Mouse (Mus musculus) midbrain, embryonic 16.5 days (tissue): ENCODE measurements around the gene Pinlyp. TPM values are rescaled to one million over a fixed set of nuclear protein-coding genes. Genes with fewer than 3 reads are reported as not detected.

Source experiments
- ATAC-seq: fragments of 200-750 bp; cut with Nextera tagmentation; 2 replicates; pipeline ENCODE4 v1.8.0; 2017; ENCODE audit warnings: moderate TSS enrichment
- H3K27ac ChIP-seq: fragments of 300-500 bp; sonication (generic); 2 replicates; pipeline ENCODE4 v1.5.1; 2014; ENCODE audit warnings: mild to moderate bottlenecking, low read length, mixed read lengths
- H3K27me3 ChIP-seq: fragments of 300-500 bp; sonication (generic); 2 replicates; pipeline ENCODE4 v1.6.1; 2014; ENCODE audit warnings: low read depth, low read length, mixed read lengths; ENCODE audit not compliant: control insufficient read depth, insufficient read depth
- H3K36me3 ChIP-seq: fragments of 300-500 bp; sonication (generic); 2 replicates; pipeline ENCODE4 v1.6.1; 2014; ENCODE audit warnings: mild to moderate bottlenecking, low read length, moderate library complexity, mixed read lengths; ENCODE audit not compliant: control insufficient read depth, insufficient read depth
- H3K4me1 ChIP-seq: fragments of 300-500 bp; sonication (generic); 2 replicates; pipeline ENCODE4 v1.6.1; 2014; ENCODE audit warnings: mild to moderate bottlenecking, low read length, mixed read lengths; ENCODE audit not compliant: control insufficient read depth, insufficient read depth
- H3K4me2 ChIP-seq: fragments of 300-500 bp; sonication (generic); 2 replicates; pipeline ENCODE4 v1.6.1; 2014; ENCODE audit warnings: mild to moderate bottlenecking, low read length, mixed read lengths
- H3K4me3 ChIP-seq: fragments of 300-500 bp; sonication (generic); 2 replicates; pipeline ENCODE4 v1.5.1; 2014; ENCODE audit warnings: low read depth, mild to moderate bottlenecking, low read length, moderate library complexity, mixed read lengths
- H3K9ac ChIP-seq: fragments of 300-500 bp; sonication (generic); 2 replicates; pipeline ENCODE4 v1.6.1; 2014; ENCODE audit warnings: low read depth, low read length, mixed read lengths
- H3K9me3 ChIP-seq: fragments of 300-500 bp; sonication (generic); replicated peaks from 2 replicates; pipeline ENCODE4 v1.6.1; 2014; ENCODE audit warnings: mild to moderate bottlenecking, low read length, mixed read lengths; ENCODE audit not compliant: control insufficient read depth, poor library complexity, severe bottlenecking
- WGBS: fragments of 180-500 bp; shearing (Covaris S2); extraction: QIAGEN DNeasy Blood & Tissue Kit; methylation state at CpG from one replicate; pipeline ENCODE4 v1.1.7; 2014; 5-methylcytosine and 5-hydroxymethylcytosine counted together
- polyA plus RNA-seq: library from polyadenylated mRNA; unstranded; fragments of >200 nt; fragmentation: Nextera tagmentation; extraction: Ambion mirVana; gene quantifications from 2 replicates; pipeline ENCODE4 v1.2.1, GENCODE M21; 2015

Pinlyp gene
- polyA plus RNA-seq, 1 experiment from 2014 or later: not detected

- Histone ChIP-seq H3K4me1 (peaks cover 40% of the 10 kb centered on the region), H3K27me3 (no peaks in the 10 kb centered on the region), H3K9ac (peak within 1 kb of the TSS; percentile 91), H3K27ac (peak within 1 kb of the TSS; percentile 99), H3K9me3 (no peaks in the 10 kb centered on the region), H3K4me3 (peak within 1 kb of the TSS; percentile 65), H3K4me2 (peak within 1 kb of the TSS; percentile 79), H3K36me3 (peaks cover 5% of the 10 kb centered on the region)
- peak; percentile 92 for ATAC-seq
- WGBS: under 1% methylated on average over 81 of the region's 84 CpGs
Measured at GRCm38 (mm10) chr7:24506838-24507725, 38.8 kb downstream of the Pinlyp start, which contains the start of gene Zfp428. Gene Zfp428, plus strand, starts transcription at chr7:24507006.

DNA sequence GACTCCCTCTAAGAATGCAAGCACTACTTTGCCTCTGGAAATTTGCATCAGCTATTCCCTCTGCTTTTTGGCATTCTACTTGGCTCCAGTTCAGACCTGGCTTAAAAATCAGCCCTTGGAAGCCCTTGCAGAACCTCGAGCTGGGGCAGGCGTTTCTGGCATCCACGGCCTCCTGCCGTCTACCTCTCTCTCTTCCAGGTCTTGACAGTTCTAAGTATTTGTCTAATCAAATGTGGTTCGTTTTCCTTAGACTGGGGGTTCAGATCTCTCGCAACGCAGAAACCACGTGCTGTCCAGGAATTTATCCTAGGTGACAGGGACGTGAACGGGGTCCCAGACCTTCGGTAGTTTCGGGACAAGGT is 39.5 kb downstream of the Pinlyp start:
- ATAC-seq: peak; percentile 12; the same call in 1 of the 2 replicates
- no peaks in the 10 kb centered on the region for H3K9me3 ChIP-seq
- peaks cover 9% of the 10 kb centered on the region for H3K36me3 ChIP-seq
- H3K4me2 ChIP-seq: peak overlapping the region; percentile 79
- H3K27me3 ChIP-seq: no peaks in the 10 kb centered on the region
- peak overlapping the region; percentile 91 for H3K9ac ChIP-seq
- under 1% methylated on average over 12 of the region's 12 CpGs for WGBS
- peak overlapping the region; percentile 99 for H3K27ac ChIP-seq
- H3K4me3 ChIP-seq: peak overlapping the region; percentile 65
- H3K4me1 ChIP-seq: peaks cover 37% of the 10 kb centered on the region

DNA sequence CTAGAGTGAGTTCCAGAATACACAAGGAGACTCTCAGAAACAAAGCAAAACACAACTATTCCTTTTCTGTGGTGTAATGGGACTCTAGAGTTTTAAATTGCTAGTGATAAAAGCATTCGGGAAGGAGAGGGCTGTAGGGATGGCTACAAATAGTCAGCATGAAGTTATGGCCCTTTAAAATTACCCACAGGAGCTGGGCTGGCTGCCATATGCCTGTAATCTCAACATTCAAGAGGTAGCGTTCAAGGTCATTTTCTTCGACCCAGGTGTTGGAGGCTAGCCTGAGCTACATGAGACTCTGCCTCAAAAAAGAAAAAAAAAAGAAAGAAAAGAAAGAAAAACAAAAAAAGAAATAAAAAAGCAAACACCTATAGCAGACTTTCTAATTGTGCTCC is 39.9 kb downstream of the Pinlyp start:
- H3K27me3 ChIP-seq: no peaks in the 10 kb centered on the region
- H3K4me1 ChIP-seq: peaks cover 37% of the 10 kb centered on the region
- H3K36me3 ChIP-seq: peaks cover 12% of the 10 kb centered on the region
- H3K9me3 ChIP-seq: no peaks in the 10 kb centered on the region
- no peak for ATAC-seq
- WGBS: 9% methylated on average over 3 of the region's 3 CpGs
- H3K4me3 ChIP-seq: peak overlapping the region; percentile 65
- peak overlapping the region; percentile 43; the same call in 1 of the 2 replicates for H3K9ac ChIP-seq
- peak overlapping the region; percentile 79 for H3K4me2 ChIP-seq
- peak overlapping the region; percentile 99 for H3K27ac ChIP-seq

DNA sequence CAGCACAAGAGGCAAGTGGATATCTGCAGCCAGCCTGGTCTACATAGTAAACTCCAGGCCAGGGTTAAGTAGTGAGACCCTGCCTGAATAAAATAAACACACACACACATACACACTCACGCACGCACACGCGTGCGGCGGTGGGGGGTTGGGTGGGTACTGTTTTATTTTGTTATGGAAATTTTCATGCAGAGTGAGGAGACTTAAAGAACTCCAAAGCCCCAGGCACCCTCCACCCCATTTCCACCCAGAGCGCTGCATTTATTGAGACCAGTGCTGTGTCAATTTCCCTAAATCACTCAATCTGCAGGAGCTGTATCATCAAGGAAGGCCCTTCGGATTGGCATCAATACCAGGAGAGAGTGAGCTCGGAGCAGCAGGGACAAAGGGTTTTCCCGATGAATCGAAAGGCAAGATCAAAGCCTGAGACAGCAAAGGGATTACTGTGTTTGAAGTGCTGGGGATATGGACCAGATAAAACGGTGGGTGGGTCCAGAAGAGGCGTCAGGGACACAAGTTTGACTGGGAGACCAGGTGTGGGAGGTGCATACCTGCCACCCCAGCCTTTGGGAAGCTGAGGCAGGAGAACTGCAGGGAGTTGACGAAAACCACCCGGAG is 40.4 kb downstream of the Pinlyp start:
- Histone ChIP-seq H3K9ac (peak overlapping the region; percentile 43; the same call in 1 of the 2 replicates), H3K4me2 (peak overlapping the region; percentile 79), H3K36me3 (peaks cover 15% of the 10 kb centered on the region), H3K4me1 (peaks cover 35% of the 10 kb centered on the region), H3K4me3 (peak overlapping the region; percentile 65; the same call in 1 of the 2 replicates), H3K27ac (peak overlapping the region; percentile 99), H3K9me3 (no peaks in the 10 kb centered on the region), H3K27me3 (no peaks in the 10 kb centered on the region)
- ATAC-seq: no peak
- 7% methylated on average over 15 of the region's 15 CpGs for WGBS

GRCm38 (mm10) chr7:24504868-24505267 is 41.0 kb downstream of the Pinlyp start:
- Histone ChIP-seq H3K4me3 (no peak overlapping the region), H3K27me3 (no peaks in the 10 kb centered on the region), H3K4me1 (peaks cover 29% of the 10 kb centered on the region), H3K27ac (peak overlapping the region; percentile 99), H3K9ac (no peak overlapping the region), H3K4me2 (no peak overlapping the region), H3K9me3 (no peaks in the 10 kb centered on the region), H3K36me3 (peaks cover 16% of the 10 kb centered on the region)
- no peak for ATAC-seq
- WGBS: 21% methylated on average over 4 of the region's 4 CpGs

- peaks cover 21% of the 10 kb centered on the region for H3K4me1 ChIP-seq
- H3K9me3 ChIP-seq: no peaks in the 10 kb centered on the region
- WGBS: 5% methylated on average over 7 of the region's 10 CpGs
- H3K4me3 ChIP-seq: no peak overlapping the region
- H3K9ac ChIP-seq: no peak overlapping the region
- H3K36me3 ChIP-seq: peaks cover 16% of the 10 kb centered on the region
- H3K4me2 ChIP-seq: no peak overlapping the region
- no peak for ATAC-seq
- H3K27ac ChIP-seq: no peak overlapping the region; the same call in 1 of the 2 replicates
- H3K27me3 ChIP-seq: no peaks in the 10 kb centered on the region
Measured at GRCm38 (mm10) chr7:24504004-24504403, 41.9 kb downstream of the Pinlyp start.

DNA sequence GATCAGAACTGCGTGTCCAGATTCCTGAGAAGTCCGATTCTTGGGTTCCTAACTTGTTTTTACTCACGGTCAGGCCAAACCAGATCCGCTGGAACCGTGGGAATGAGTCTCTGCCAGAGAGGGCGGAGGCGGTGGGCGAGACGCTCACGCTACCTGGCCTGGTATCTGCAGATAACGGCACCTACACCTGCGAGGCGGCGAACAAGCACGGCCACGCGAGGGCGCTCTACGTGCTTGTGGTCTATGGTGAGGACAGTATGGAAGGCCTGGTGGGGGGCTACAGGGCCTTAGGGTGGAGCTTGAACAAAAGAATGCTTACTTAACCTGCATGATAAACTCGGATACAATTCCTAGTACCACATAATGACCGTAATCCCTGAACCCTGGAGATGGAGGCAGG is 44.4 kb downstream of the Pinlyp start:
- Histone ChIP-seq H3K4me2 (no peak overlapping the region), H3K9me3 (no peaks in the 10 kb centered on the region), H3K4me1 (peaks cover 13% of the 10 kb centered on the region), H3K9ac (no peak overlapping the region), H3K36me3 (peaks cover 16% of the 10 kb centered on the region), H3K27me3 (no peaks in the 10 kb centered on the region), H3K4me3 (no peak overlapping the region), H3K27ac (no peak overlapping the region)
- ATAC-seq: no peak
- WGBS: 57% methylated on average over 21 of the region's 21 CpGs

- ATAC-seq: no peak
- Histone ChIP-seq H3K4me3 (no peak overlapping the region), H3K36me3 (peaks cover 16% of the 10 kb centered on the region), H3K9ac (no peak overlapping the region), H3K27ac (no peak overlapping the region), H3K27me3 (no peaks in the 10 kb centered on the region), H3K4me1 (peaks cover 7% of the 10 kb centered on the region), H3K9me3 (no peaks in the 10 kb centered on the region), H3K4me2 (no peak overlapping the region)
- 40% methylated on average over 7 of the region's 7 CpGs for WGBS
Measured at GRCm38 (mm10) chr7:24500929-24501328, 45.0 kb downstream of the Pinlyp start.
